Mouse (Mus musculus) lung, adult 2 months (tissue): ENCODE measurements around the gene Hspa1b.

ENCODE experiments used
- CTCF ChIP-seq: fragments of 200-500 bp; IDR thresholded peaks from 2 replicates; pipeline ENCODE4 v1.5.1; 2011; ENCODE audit warnings: mild to moderate bottlenecking, low read length, control low read depth; ENCODE audit not compliant: insufficient read depth
- POLR2A ChIP-seq: fragments of 200-500 bp; IDR thresholded peaks from 2 replicates; pipeline ENCODE4 v1.6.1; 2011; ENCODE audit warnings: low read depth, mild to moderate bottlenecking, control low read depth, low read length, borderline replicate concordance; ENCODE audit errors: extremely low read depth

GRCm38 (mm10) chr17:34953904-34954303 is 5.1 kb downstream of the Hspa1b start:
- no peak for TF ChIP-seq POLR2A
- no peak for TF ChIP-seq CTCF
